Mouse (Mus musculus) lung, embryonic 14.5 days (tissue): ENCODE measurements around the gene Zmynd10. TPM values are rescaled to one million over a fixed set of nuclear protein-coding genes. Genes with fewer than 3 reads are reported as not detected.
"Not testable (repeated sequence)": the region's sequence is repeated elsewhere in the genome, so short reads cannot be mapped to it uniquely, and the experiment has no call there.

Experiments
- ATAC-seq: fragments of 200-750 bp; cut with Nextera tagmentation; 2 replicates; pipeline ENCODE4 v1.8.0; 2017; ENCODE audit warnings: mild to moderate bottlenecking, moderate TSS enrichment, moderate library complexity; ENCODE audit not compliant: insufficient read depth
- DNase-seq: peaks from one replicate; pipeline ENCODE4 v3.0.0-alpha.2; 2015
- H3K27ac ChIP-seq: fragments of 300-500 bp; sonication (generic); 2 replicates; pipeline ENCODE4 v1.5.1; 2014; ENCODE audit warnings: low read depth, mild to moderate bottlenecking, moderate library complexity
- H3K27me3 ChIP-seq: fragments of 300-500 bp; sonication (generic); 2 replicates; pipeline ENCODE4 v1.6.1; 2014; ENCODE audit warnings: low read length, control low read depth; ENCODE audit not compliant: insufficient read depth
- H3K36me3 ChIP-seq: fragments of 300-500 bp; sonication (generic); 2 replicates; pipeline ENCODE4 v1.6.1; 2014; ENCODE audit warnings: control low read depth; ENCODE audit not compliant: insufficient read depth
- H3K4me1 ChIP-seq: fragments of 300-500 bp; sonication (generic); 2 replicates; pipeline ENCODE4 v1.6.1; 2014; ENCODE audit warnings: antibody characterized with exemption, control low read depth; ENCODE audit not compliant: insufficient read depth
- H3K4me2 ChIP-seq: fragments of 300-500 bp; sonication (generic); 2 replicates; pipeline ENCODE4 v1.6.1; 2014; ENCODE audit warnings: mild to moderate bottlenecking
- H3K4me3 ChIP-seq: fragments of 300-500 bp; sonication (generic); 2 replicates; pipeline ENCODE4 v1.5.1; 2014; ENCODE audit warnings: low read depth, low read length
- H3K9ac ChIP-seq: fragments of 300-500 bp; sonication (generic); 2 replicates; pipeline ENCODE4 v1.6.1; 2014
- H3K9me3 ChIP-seq: fragments of 300-500 bp; sonication (generic); 2 replicates; pipeline ENCODE4 v1.6.1; 2016; ENCODE audit warnings: low read depth, low read length, control low read depth
- CTCF ChIP-seq: IDR thresholded peaks from 2 replicates; pipeline ENCODE4 v1.5.1; 2016; ENCODE audit warnings: antibody characterized with exemption, low read depth
- WGBS: fragments of 180-500 bp; shearing (Covaris S2); extraction: QIAGEN DNeasy Blood & Tissue Kit; methylation state at CpG from one replicate; pipeline ENCODE4 v1.1.7; 2014; 5-methylcytosine and 5-hydroxymethylcytosine counted together
- polyA plus RNA-seq: library from polyadenylated mRNA; unstranded; fragments of >200 nt; fragmentation: Nextera tagmentation; extraction: Ambion mirVana; gene quantifications from 2 replicates; pipeline ENCODE4 v1.2.1, GENCODE M21; 2014

The Zmynd10 gene
- polyA plus RNA-seq, 1 experiment from 2014 or later = 1.1 TPM

DNA sequence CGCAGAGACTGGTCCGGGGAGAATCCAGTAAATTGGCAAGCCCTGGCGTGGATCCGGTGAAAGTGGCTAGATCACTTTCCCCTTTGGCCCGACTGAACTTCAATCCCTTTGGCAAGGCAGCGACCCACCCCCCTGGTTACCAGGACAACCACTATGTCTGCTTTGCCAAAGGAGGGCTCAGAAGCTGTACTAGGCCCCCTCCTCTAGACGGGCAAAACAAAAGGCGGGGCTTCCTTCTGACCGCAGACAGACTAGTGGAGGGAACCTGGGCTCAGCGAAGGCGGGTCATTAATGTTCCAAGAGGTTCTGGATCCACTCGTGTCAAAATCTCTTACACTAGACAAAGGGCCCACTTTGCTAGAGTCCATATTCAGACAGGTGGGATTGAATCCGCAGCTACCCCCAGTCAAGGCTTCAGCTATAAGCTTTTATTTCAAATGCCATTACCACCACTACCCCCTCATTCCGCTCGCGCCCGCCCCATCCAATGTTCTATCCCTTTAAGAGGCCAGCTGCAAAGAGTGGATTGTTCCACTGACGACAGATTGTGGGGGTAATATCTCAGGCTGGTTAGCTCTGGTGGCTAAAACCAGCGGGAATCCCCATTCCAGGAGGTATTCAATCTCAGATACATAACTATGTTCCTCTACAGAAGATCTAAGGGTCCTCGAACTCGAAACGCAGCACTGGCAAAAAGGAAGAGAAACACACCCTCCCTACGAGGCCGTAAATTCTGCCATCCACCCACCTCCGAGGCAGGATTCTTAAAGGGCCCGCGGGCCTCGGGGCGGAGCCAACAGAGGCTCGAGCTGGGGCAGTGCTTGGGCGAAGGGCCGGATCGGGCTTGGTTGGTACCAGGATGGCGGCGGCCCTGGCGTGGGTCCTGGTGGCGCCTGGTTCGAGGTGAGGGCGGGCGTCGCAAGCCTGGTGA, 21.5 kb downstream of the Zmynd10 start:
- no peaks in the 10 kb centered on the region for H3K9me3 ChIP-seq
- H3K27ac ChIP-seq = peak overlapping the region; percentile 92
- peak; percentile 94 for DNase-seq
- peaks cover 50% of the 10 kb centered on the region for H3K36me3 ChIP-seq
- H3K4me2 ChIP-seq = peak overlapping the region; percentile 65
- H3K4me3 ChIP-seq = peak overlapping the region; percentile 84
- H3K9ac ChIP-seq = peak overlapping the region; percentile 89
- H3K4me1 ChIP-seq = peaks cover 27% of the 10 kb centered on the region
- H3K27me3 ChIP-seq = no peaks in the 10 kb centered on the region
- under 1% methylated on average over 41 of the region's 41 CpGs for WGBS
- peak; percentile 82 for ATAC-seq
- TF ChIP-seq CTCF = no peak

DNA sequence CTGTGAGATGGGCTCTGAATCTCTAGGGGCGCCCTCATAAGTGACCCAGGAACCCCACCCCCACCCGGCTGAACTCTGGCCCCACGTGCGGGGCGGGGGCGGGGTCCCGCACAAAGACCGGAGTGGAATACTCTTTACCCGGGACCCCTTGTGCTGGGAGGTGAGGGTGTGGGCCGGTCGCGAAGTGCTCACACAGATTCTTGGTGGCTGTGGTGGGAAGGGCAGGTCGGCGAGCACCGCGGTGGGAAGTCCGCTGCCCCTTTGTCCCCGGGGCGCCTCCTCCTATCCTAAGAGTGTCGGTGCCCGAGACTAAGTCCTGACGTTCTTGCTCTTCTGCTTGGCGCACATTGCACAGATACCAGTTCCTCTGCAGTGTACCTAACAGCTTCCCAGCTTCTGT, 22.2 kb downstream of the Zmynd10 start:
- DNase-seq = peak; percentile 55
- Histone ChIP-seq H3K36me3 (peaks cover 52% of the 10 kb centered on the region), H3K9me3 (no peaks in the 10 kb centered on the region), H3K4me2 (peak overlapping the region; percentile 65), H3K27me3 (no peaks in the 10 kb centered on the region), H3K4me1 (peaks cover 21% of the 10 kb centered on the region), H3K9ac (peak overlapping the region; percentile 89), H3K27ac (peak overlapping the region; percentile 92), H3K4me3 (peak overlapping the region; percentile 84)
- ATAC-seq = peak; percentile 18
- WGBS = under 1% methylated on average over 23 of the region's 23 CpGs
- no peak for TF ChIP-seq CTCF

DNA sequence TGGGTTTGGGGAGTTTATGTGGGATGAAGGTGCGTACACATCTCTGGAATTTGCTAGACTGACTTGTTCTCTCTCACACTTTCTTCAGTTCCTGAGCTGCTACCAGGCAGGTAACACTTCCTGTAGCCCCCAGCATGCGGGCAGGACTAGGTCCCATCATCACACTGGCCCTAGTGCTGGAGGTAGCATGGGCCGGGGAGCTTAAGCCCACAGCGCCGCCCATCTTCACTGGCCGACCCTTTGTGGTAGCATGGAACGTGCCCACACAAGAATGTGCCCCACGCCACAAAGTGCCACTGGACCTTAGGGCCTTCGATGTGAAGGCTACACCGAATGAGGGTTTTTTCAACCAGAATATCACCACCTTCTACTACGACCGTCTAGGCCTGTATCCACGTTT, 22.9 kb downstream of the Zmynd10 start:
- 24% methylated on average over 13 of the region's 13 CpGs for WGBS
- peak; percentile 12; the same call in 1 of the 2 replicates for TF ChIP-seq CTCF
- peaks cover 21% of the 10 kb centered on the region for H3K4me1 ChIP-seq
- no peaks in the 10 kb centered on the region for H3K27me3 ChIP-seq
- peak overlapping the region; percentile 92 for H3K27ac ChIP-seq
- H3K36me3 ChIP-seq = peaks cover 49% of the 10 kb centered on the region
- peak overlapping the region; percentile 65 for H3K4me2 ChIP-seq
- ATAC-seq = no peak
- peak overlapping the region; percentile 89 for H3K9ac ChIP-seq
- peak overlapping the region; percentile 84 for H3K4me3 ChIP-seq
- H3K9me3 ChIP-seq = no peaks in the 10 kb centered on the region
- DNase-seq = no peak

DNA sequence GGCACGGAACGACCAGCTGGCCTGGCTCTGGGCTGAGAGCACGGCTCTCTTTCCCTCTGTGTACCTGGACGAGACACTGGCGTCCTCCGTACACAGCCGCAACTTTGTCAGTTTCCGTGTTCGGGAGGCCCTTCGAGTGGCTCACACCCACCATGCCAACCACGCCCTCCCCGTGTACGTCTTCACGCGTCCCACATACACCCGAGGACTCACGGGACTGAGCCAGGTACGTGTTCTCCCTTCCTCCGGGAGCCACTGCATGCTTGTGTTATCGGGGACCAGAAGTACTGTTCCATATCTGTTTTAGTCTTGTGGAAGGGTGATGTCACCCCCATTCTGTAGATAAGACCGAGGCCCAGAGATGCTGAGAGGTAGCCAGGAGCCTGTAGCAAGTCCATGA, 23.7 kb downstream of the Zmynd10 start:
- 84% methylated on average over 21 of the region's 21 CpGs for WGBS
- peak overlapping the region; percentile 89 for H3K9ac ChIP-seq
- peak overlapping the region; percentile 65 for H3K4me2 ChIP-seq
- peak overlapping the region; percentile 92 for H3K27ac ChIP-seq
- peak overlapping the region; percentile 84 for H3K4me3 ChIP-seq
- no peak for ATAC-seq
- peaks cover 43% of the 10 kb centered on the region for H3K36me3 ChIP-seq
- H3K4me1 ChIP-seq = peaks cover 23% of the 10 kb centered on the region
- H3K27me3 ChIP-seq = no peaks in the 10 kb centered on the region
- no peak for TF ChIP-seq CTCF
- no peak for DNase-seq
- no peaks in the 10 kb centered on the region for H3K9me3 ChIP-seq

DNA sequence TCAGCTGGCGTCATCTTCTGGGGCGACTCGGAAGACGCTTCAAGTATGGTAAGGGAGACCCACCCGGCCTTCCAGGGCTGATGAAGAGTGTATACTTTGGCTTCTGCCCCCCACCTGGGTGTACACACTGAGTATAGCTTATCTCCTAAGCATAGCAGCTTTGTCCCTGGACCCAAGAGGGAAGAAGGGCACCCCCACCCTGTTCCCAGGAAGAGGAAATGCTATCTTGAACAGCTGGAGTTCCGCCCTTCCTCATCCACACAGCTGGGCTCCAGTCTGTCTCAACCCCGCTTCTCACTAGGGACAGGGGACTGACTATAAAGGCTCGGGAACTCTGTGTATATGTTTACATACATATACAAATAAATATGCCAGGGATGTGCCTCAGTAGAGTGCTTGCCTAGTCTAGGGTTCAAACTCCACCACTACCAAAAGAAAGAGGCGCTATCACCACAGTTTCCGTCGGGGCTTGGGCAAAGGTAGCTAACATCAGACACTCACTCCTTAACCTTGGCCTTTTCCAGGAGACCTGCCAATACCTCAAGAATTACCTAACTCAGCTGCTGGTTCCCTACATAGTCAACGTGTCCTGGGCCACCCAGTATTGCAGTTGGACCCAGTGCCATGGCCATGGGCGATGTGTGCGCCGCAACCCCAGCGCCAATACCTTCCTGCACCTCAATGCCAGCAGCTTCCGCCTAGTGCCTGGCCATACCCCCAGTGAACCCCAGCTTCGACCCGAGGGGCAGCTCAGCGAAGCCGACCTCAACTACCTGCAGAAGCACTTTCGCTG, 24.6 kb downstream of the Zmynd10 start:
- TF ChIP-seq CTCF = no peak
- peak overlapping the region; percentile 84; the same call in 1 of the 2 replicates for H3K4me3 ChIP-seq
- ATAC-seq = no peak
- DNase-seq = no peak
- peak overlapping the region; percentile 89; the same call in 1 of the 2 replicates for H3K9ac ChIP-seq
- peak overlapping the region; percentile 36; the same call in 1 of the 2 replicates for H3K27ac ChIP-seq
- no peaks in the 10 kb centered on the region for H3K27me3 ChIP-seq
- peak overlapping the region; percentile 65 for H3K4me2 ChIP-seq
- H3K4me1 ChIP-seq = peaks cover 29% of the 10 kb centered on the region
- 84% methylated on average over 22 of the region's 22 CpGs for WGBS
- H3K36me3 ChIP-seq = peaks cover 43% of the 10 kb centered on the region
- no peaks in the 10 kb centered on the region for H3K9me3 ChIP-seq

DNA sequence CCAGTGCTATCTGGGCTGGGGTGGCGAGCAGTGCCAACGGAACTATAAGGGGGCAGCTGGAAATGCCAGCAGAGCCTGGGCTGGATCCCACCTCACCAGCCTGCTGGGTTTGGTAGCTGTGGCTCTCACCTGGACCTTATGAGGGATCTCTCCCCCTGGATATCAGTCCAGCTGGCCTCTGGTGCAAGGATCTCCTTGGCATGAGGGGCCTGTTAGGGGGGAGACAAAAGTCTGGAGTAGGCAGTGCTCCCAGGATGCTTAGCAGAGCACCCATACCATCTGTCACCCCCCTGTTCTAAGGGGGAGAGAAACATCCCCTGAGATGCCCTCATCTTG, 25.2 kb downstream of the Zmynd10 start:
- Histone ChIP-seq H3K27ac (no peak overlapping the region), H3K4me1 (peaks cover 30% of the 10 kb centered on the region), H3K9me3 (no peaks in the 10 kb centered on the region), H3K4me3 (no peak overlapping the region), H3K4me2 (no peak overlapping the region), H3K27me3 (no peaks in the 10 kb centered on the region), H3K36me3 (peaks cover 43% of the 10 kb centered on the region), H3K9ac (no peak overlapping the region)
- ATAC-seq = no peak
- DNase-seq = no peak
- WGBS = 95% methylated on average over 2 of the region's 2 CpGs
- TF ChIP-seq CTCF = no peak

DNA sequence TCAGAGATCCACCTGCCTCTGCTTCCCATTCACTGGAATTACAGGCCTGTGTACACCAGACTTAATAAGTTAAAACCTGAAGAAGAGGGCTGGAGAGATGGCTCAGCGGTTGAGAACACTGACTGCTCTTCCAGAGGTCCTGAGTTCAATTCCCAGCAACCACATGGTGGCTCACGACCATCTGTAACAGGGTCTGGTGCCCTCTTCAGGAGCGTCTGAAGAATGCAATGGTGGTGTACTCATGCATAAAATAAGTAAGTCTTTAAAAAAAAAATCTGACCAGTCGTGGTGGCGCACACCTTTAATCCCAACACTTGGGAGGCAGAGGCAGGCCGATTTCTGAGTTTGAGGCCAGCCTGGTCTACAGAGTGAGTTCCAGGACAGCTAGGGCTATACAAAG, 26.7 kb downstream of the Zmynd10 start:
- peaks cover 43% of the 10 kb centered on the region for H3K36me3 ChIP-seq
- not testable (repeated sequence) for DNase-seq, H3K27ac ChIP-seq, ATAC-seq, H3K9me3 ChIP-seq, H3K4me2 ChIP-seq, H3K27me3 ChIP-seq, H3K9ac ChIP-seq, H3K4me3 ChIP-seq
- peaks cover 29% of the 10 kb centered on the region for H3K4me1 ChIP-seq
- WGBS = 82% methylated on average over 6 of the region's 6 CpGs
- TF ChIP-seq CTCF = 0 out of 2 replicates have a peak, but pooled peaks have one; percentile 21
